Comparison of ENCODE assay signal across 10 mouse cellular contexts in the genomic region with DNA sequence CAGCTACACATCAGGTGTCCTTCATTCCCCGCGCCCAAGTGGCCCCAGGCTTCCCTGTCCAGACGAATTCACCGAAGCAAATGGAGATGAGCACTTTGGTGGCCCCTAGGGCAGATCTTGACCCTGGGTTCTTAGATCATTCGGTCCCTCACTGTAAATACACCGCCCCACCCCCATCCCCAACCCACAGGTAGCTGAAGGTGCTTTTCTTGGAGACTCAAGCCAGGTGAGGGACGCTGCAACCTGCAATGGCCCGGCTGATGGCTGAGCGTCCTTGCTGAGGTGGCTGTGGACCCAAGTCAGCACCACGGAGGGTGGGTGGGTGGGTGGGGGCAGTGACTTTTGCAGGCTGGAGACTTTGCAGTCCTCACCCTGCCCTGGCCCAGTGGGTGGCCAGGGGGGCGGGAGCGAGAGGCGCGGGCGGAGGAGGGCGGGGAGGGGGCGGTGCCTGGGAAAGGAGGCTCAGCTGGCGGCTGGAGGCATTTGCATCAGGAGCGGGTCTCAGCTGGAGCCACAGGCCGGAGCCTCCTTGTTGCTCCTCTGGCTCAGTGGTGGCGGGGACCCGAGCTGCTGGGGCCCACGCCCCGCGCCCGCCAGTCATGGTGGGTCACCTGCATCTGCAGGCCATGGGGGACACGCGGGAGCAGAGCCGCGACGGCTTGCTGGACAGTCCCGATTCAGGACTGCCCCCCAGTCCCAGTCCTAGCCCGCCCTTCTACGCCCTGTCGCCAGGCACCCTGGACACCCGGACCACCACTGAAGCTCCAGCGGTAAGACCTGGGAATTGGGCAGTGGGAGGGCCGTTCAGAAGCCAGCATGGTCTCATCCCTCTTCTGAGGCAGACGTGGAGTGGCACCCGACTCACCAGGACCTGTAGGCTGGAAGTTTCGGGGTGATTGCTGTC. TPM values are rescaled to one million over a fixed set of nuclear protein-coding genes. Genes with fewer than 3 reads are reported as not detected.
A peak's percentile ranks its signal among the peaks of the same experiment; 100 is the strongest.
DNase-seq lines count a peak whose midpoint lies in the region; ATAC-seq lines count a peak whose summit lies in the region.
"Had no signal": no experiment of that assay in that cellular context is flagged by ENCODE, and none has a peak within 500 bp of the region (broad histone marks: within the 10 kb centered on the region; RNA-seq: fewer than 3 reads in every experiment).

A gene (plus strand): TSS at position 253 of the 904 bp plus-strand sequence.

- 3% methylated on average over 37 of the region's 41 CpGs for WGBS in heart, embryonic 12.5 days
- WGBS in embryonic facial prominence, embryonic 12.5 days: 1% methylated on average over 40 of the region's 41 CpGs
- WGBS in hindbrain, embryonic 15.5 days: 3% methylated on average over 38 of the region's 41 CpGs
- 5% methylated on average over 40 of the region's 41 CpGs for WGBS in liver, embryonic 16.5 days (ENCODE audit: insufficient replicate concordance)

- H3K4me1 ChIP-seq in heart, embryonic 12.5 days (replicated peaks): peaks cover 37% of the 10 kb centered on the region
- H3K4me1 ChIP-seq in embryonic facial prominence, embryonic 12.5 days: peaks cover 45% of the 10 kb centered on the region
- H3K4me1 ChIP-seq in hindbrain, embryonic 15.5 days (replicated peaks): peaks cover 26% of the 10 kb centered on the region
- no peaks in the 10 kb centered on the region; the same call in 1 of the 2 replicates for H3K4me1 ChIP-seq in liver, embryonic 16.5 days (ENCODE audit: control insufficient read depth, low read depth, low read length)

- H3K36me3 ChIP-seq in heart, embryonic 12.5 days: no peaks in the 10 kb centered on the region
- H3K36me3 ChIP-seq in embryonic facial prominence, embryonic 12.5 days: no peaks in the 10 kb centered on the region
- H3K36me3 ChIP-seq in hindbrain, embryonic 15.5 days: no peaks in the 10 kb centered on the region
- no peaks in the 10 kb centered on the region for H3K36me3 ChIP-seq in liver, embryonic 16.5 days (ENCODE audit: control insufficient read depth, insufficient read depth)

- H3K27me3 ChIP-seq in heart, embryonic 12.5 days (replicated peaks): peaks cover 36% of the 10 kb centered on the region
- H3K27me3 ChIP-seq in embryonic facial prominence, embryonic 12.5 days: peaks cover 17% of the 10 kb centered on the region; the same call in 1 of the 2 replicates
- peaks cover 13% of the 10 kb centered on the region; the same call in 1 of the 2 replicates for H3K27me3 ChIP-seq in hindbrain, embryonic 15.5 days
- peaks cover 31% of the 10 kb centered on the region for H3K27me3 ChIP-seq in liver, embryonic 16.5 days (ENCODE audit: control insufficient read depth, insufficient read depth, low read depth, low read length)

- peak within 1 kb of the TSS; percentile 76 for H3K4me2 ChIP-seq in heart, embryonic 12.5 days
- H3K4me2 ChIP-seq in embryonic facial prominence, embryonic 12.5 days (replicated peaks): peak within 1 kb of the TSS; percentile 84
- H3K4me2 ChIP-seq in hindbrain, embryonic 15.5 days: peak within 1 kb of the TSS; percentile 65
- H3K4me2 ChIP-seq in liver, embryonic 16.5 days (ENCODE audit: low read depth, low read length): peak within 1 kb of the TSS; percentile 48

- DNase-seq in heart, adult 18-20 months: no peak
- peak; percentile 77 for DNase-seq in retina, postnatal 1 day
- no peak for DNase-seq in thymus, postnatal 36 days
- DNase-seq in right cerebral cortex, postnatal 25 days: no peak

- no peak within 1 kb of the TSS for H3K27ac ChIP-seq in heart, embryonic 12.5 days (ENCODE audit: poor library complexity, severe bottlenecking)
- H3K27ac ChIP-seq in embryonic facial prominence, embryonic 12.5 days: no peak within 1 kb of the TSS; the same call in 1 of the 2 replicates
- no peak within 1 kb of the TSS for H3K27ac ChIP-seq in hindbrain, embryonic 15.5 days (replicated peaks)
- no peak within 1 kb of the TSS for H3K27ac ChIP-seq in liver, embryonic 16.5 days (ENCODE audit: low read length)

- peak; percentile 58; the same call in 1 of the 2 replicates for ATAC-seq in heart, embryonic 12.5 days (ENCODE audit: insufficient number of reproducible peaks, low FRiP score)
- 0 out of 2 replicates have a peak, but pooled peaks have one; percentile 26 for ATAC-seq in embryonic facial prominence, embryonic 12.5 days (ENCODE audit: insufficient number of reproducible peaks, insufficient read depth, low FRiP score, low TSS enrichment)
- ATAC-seq in hindbrain, embryonic 15.5 days (ENCODE audit: low FRiP score, low read depth): 0 out of 2 replicates have a peak, but pooled peaks have one; percentile 36
- ATAC-seq in liver, embryonic 16.5 days (ENCODE audit: low read depth): peak; percentile 30; the same call in 1 of the 2 replicates

- no peaks in the 10 kb centered on the region; the same call in 1 of the 2 replicates for H3K9me3 ChIP-seq in heart, embryonic 12.5 days (replicated peaks)
- no peaks in the 10 kb centered on the region for H3K9me3 ChIP-seq in embryonic facial prominence, embryonic 12.5 days
- no peaks in the 10 kb centered on the region for H3K9me3 ChIP-seq in hindbrain, embryonic 15.5 days
- no peaks in the 10 kb centered on the region for H3K9me3 ChIP-seq in liver, embryonic 16.5 days (replicated peaks; ENCODE audit: control insufficient read depth, low read length)

- H3K9ac ChIP-seq in heart, embryonic 12.5 days: peak within 1 kb of the TSS; percentile 66
- H3K9ac ChIP-seq in embryonic facial prominence, embryonic 12.5 days: peak within 1 kb of the TSS; percentile 68
- peak within 1 kb of the TSS; percentile 11; the same call in 1 of the 2 replicates for H3K9ac ChIP-seq in hindbrain, embryonic 15.5 days
- H3K9ac ChIP-seq in liver, embryonic 16.5 days (ENCODE audit: low read depth, low read length): no peak within 1 kb of the TSS

- peak within 1 kb of the TSS; percentile 43 for H3K4me3 ChIP-seq in heart, embryonic 12.5 days
- peak within 1 kb of the TSS; percentile 43 for H3K4me3 ChIP-seq in embryonic facial prominence, embryonic 12.5 days
- peak within 1 kb of the TSS; percentile 37 for H3K4me3 ChIP-seq in hindbrain, embryonic 15.5 days
- H3K4me3 ChIP-seq in liver, embryonic 16.5 days (ENCODE audit: low read depth, low read length): peak within 1 kb of the TSS; percentile 29

RNA-seq across cellular contexts. Expression of the gene that starts here (rescaled TPM):
- polyA plus RNA-seq in heart, embryonic 12.5 days (2016; fragmentation: Nextera tagmentation; extraction: Ambion mirVana): 1.2 and 1.6 TPM in 2 replicates
- total RNA-seq in heart, adult 18-20 months (2021): under 1 TPM; 0.18 to 0.20 TPM
- 27.7 and 28.6 TPM in 2 replicates for polyA plus RNA-seq in embryonic facial prominence, embryonic 12.5 days (2016; fragmentation: Nextera tagmentation; extraction: Ambion mirVana)
- 6.4 and 7.0 TPM in 2 replicates for polyA plus RNA-seq in hindbrain, embryonic 15.5 days (2015; fragmentation: Nextera tagmentation; extraction: Ambion mirVana)
- 0.18 and 0.21 TPM in 2 replicates for polyA plus RNA-seq in liver, embryonic 16.5 days (2015; fragmentation: Nextera tagmentation; extraction: Ambion mirVana)
- total RNA-seq: hematopoietic stem cell, adult 5-6 weeks; MEL had no signal

Comparison
In these comparisons a context has a peak if more than half of its experiments do, and no peak if none do; other contexts are left out.
1. Peak in ATAC-seq, H3K4me3 ChIP-seq and H3K4me2 ChIP-seq in liver, embryonic 16.5 days; RNA of the gene not detected or under 1 TPM.